Mouse (Mus musculus): ENCODE data around the gene Sik3.
A peak's percentile ranks its signal among the peaks of the same experiment; 100 is the strongest.

Sik3 gene

DNA sequence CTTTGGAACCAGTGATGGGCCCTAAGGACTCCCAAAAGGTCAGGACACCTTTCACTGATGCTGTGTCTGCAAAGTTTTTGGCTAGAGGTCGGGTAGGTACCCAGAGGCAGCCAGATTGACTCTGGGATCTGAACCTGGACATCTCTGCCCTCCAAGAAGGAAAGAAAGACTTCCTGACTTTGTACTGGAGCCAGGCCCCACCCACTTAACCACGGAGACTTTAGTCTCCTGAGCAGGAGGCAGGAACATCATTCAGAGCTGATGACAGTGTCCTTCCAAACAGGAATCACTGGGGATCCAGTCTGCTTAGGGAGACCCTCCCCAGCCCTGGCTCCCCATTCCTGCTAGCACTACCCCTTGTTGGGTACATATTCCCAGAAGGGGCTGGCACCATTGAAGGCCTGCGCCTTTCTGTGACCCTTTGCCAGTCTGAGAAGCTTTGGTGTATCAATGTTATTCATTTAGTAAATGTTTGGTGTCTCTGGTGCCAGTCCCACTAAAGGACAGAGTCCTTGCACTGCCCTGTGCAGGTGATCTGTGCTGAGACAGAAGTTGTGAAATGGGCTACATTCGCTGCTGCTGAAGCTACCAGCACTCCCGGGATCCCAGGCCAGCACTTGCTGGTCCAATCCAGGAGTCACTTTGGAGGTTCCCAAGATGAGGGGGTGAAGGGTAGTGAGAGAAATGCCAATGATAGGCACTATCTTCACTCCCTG lies 212.5 kb downstream of the Sik3 start:
- DNase-seq (ENCODE audit: low read depth, low spot score): no peak

DNA sequence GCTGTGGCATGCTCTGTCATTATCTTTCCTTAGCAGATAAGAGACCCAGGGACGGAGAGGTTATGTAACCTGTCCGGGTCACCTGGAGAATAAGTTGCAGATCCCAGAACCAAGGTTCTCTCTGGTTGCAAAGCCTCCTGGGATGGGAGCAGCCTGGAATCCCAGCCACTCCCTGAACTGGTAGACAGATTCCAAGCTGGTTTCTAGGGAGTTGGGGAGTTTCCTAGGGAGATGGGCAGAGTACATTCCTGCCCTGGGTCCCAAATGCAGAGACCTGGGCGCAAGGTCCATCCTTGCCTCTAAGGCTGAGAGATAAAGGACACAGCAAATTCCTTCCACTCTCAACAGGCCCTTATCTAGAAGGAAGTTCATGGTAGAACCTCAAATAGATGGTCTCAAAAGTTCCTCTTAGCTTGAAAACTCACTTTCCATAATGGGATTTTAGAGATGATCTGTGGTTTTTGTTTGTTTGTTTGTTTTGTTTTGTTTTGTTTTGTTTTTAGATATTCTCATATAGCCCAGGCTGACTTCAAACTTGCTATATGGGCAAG lies 214.5 kb downstream of the Sik3 start:
- no peak for DNase-seq (ENCODE audit: low read depth, low spot score)

DNA sequence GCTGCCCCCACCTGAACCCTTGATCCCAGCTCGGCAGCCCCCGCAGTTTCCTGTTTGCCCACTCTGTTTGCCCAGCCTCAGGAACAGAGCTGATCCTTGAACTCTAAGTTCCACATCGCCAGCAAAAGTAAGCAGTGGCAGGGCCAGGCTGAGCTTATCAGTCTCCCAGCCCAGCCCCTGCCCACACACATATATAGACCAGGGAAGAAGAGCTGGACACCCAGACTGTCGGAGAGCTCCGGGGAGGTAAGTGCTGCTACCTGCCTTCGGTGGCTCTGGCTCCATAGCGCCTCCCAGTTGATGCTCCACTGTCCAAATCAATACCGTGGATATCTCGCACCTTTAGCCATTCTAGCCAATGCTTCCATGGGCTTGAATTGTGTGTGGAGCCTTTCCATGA lies 215.9 kb downstream of the Sik3 start, which contains the start of gene Apoa1:
TSS of gene Apoa1 (plus strand) at position 90 of the 400 bp plus-strand sequence.
- no peak for DNase-seq (ENCODE audit: low read depth, low spot score)

DNA sequence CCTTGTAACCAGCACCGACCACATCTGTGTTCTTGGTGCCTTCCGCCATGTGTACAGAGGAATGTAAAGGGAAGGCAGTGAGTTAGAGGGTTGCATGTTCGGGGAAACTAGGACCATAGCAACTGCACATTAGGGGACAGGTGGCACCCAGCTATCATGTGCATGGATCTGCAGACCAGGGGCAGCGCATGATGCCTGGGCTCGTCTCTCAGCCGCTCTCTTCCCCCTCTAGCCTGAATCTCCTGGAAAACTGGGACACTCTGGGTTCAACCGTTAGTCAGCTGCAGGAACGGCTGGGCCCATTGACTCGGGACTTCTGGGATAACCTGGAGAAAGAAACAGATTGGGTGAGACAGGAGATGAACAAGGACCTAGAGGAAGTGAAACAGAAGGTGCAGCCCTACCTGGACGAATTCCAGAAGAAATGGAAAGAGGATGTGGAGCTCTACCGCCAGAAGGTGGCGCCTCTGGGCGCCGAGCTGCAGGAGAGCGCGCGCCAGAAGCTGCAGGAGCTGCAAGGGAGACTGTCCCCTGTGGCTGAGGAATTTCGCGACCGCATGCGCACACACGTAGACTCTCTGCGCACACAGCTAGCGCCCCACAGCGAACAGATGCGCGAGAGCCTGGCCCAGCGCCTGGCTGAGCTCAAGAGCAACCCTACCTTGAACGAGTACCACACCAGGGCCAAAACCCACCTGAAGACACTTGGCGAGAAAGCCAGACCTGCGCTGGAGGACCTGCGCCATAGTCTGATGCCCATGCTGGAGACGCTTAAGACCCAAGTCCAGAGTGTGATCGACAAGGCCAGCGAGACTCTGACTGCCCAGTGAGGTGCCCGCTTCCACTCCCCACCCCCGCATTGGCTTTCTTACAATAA lies 217.2 kb downstream of the Sik3 start:
- peak; percentile 57 for DNase-seq (ENCODE audit: low read depth, low spot score)

DNA sequence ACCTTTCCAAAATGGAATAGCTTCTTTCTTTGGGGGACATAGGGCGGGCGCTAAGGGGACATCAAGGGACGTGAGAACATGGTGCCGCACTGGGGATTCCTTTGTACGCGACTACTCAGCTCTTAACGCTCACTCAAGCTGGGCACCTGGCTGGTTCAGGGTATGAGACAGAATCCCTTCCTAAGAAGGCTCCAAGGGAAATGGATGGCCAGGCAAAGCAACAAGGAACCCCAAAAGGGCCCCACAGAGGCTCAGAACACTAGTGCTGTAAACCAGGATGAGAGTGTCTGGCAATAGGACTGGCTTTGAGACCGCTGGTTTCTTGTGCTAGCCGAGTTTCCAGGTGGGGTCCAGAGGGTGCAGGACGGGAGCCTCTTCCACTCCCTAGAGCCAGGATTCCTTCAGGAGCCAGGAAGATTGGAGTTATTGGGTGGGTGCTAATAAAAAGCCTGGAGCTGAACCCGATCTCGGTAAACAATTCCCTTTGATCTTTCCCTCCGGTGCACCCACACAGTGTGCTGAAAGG lies 217.9 kb downstream of the Sik3 start:
- no peak for DNase-seq (ENCODE audit: low read depth, low spot score)

DNA sequence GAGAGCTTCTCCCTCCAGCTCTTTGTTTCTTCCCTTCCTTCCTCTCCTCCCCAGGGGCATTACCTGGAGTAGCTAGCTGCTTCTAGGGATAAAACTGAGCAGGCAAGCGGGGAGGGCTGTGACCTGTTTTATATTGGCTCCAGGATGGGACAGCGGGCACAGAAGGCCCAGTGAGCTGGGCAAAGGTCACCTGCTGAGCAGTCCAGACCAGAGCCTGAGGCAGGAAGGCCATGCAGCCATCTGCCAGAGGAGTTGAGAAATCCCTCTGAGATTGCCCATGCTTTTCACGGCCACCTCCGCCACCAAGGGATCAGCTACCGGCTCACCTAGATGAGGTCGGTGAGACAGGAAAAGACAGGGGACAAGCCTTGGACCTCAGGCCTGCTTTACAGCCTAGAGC lies 222.6 kb downstream of the Sik3 start:
- DNase-seq (ENCODE audit: low read depth, low spot score): no peak

DNA sequence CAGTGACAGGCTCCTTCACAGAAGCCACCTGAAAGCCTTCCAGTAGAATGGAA lies 222.8 kb downstream of the Sik3 start, which contains the start of gene Apoc3:
TSS of gene Apoc3 (minus strand) at position 41 of the 53 bp plus-strand sequence.
- DNase-seq (ENCODE audit: low read depth, low spot score): no peak

DNA sequence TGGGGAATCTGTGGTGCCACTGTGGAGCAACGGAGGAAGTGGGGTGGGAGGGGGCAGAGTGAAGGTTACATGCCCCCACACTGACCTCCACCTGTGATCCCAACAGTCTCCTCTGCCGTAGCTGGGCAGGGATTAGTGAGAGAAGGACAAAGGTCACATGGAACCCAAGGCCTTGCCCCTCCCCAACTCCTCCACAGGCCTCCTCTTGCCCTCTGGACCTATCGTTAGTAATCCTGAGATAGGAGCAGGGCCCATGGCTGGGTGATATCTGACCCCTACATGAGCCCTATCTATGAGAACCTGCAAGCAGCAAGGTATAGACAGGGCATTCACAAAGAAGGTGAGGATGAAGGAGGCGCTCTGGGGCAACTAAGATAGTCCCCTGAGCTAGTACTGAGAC lies 223.0 kb downstream of the Sik3 start:
- DNase-seq (ENCODE audit: low read depth, low spot score): no peak

DNA sequence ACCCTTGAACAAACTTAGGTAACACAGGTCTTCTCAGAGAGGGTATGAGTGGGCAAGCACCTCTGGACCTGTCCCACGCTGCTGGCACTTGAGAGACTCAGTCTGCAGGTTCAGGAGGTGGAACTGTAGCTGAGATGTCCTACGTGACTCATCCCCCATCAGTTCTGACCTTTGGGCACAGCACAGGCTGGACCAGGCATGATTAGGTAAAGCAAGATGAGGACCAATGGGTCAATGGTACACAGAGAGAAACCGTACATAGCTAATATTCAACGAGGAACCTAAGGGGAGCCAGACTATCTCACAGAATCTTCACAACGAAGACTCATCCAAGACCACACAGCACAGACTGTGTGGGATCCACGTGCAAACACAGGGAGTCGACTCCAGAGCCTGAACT lies 226.2 kb downstream of the Sik3 start:
- DNase-seq (ENCODE audit: low read depth, low spot score): no peak

DNA sequence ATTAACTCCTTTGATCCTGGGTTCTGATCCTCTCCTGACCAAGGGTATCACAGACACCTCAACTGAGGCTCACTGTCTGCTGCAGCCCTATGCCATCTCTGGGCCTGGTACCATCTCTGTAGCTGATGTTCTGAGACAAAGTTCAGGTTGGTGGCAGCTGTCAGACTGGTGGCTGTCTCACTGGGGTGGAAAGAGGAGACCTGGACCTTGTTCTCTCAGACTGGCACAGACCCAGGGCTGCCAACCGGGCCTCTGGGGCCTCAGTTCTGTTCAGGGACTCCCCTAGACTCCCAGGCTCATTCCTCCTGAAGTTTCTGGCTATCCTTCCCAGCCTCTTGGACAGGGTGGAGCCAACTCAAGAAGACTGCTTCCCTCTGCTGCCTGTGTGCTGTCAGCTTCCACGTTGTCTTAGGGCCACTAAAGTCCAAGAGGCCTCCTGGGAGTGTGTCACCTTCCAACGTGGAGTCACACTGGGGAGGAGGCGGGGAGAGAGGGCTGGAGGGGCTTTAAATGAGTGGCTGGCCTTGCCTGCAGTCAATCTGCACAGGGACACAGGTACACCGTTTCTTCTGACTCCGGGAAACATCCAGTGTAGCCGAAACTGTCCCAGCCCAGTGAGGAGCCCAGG lies 228.0 kb downstream of the Sik3 start, which contains the start of gene Apoa4:
TSS of gene Apoa4 (plus strand) at position 171 of the 628 bp plus-strand sequence.
- no peak for DNase-seq (ENCODE audit: low read depth, low spot score)

DNA sequence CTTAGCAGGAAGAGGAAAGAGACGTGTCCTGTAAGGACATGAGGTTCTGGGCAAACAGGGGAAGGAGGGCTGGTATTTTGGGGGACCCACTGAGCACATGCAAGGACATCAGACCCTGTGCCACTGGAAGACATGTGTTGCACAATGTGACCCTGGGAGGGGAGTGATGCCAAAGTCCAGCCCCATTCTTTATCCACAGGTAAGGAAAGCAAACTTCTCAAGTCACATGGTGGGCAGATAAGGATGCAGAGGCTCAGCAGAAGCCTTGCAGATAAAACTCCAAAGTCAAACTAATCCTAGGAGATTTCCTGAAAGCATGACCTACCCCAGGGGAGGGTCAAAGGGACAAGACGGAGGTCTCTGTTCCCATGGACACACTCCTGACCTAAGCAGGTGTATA lies 229.2 kb downstream of the Sik3 start:
- no peak for DNase-seq (ENCODE audit: low read depth, low spot score)

DNA sequence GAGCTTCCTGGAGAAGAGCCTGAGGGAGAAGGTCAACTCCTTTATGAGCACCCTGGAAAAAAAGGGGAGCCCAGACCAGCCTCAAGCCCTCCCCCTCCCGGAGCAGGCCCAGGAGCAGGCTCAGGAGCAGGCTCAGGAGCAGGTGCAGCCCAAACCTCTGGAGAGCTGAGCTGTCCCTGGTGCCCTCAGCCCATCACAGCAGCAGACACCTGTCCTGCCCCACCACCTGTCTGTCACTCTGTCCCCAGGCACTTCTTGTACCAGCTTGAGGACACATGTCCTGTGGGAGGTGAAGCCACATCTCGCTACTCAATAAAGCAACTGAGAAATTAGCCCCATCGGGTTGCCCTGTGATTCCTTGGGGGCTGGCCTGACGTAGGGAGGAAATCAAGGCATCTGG lies 230.5 kb downstream of the Sik3 start:
- no peak for DNase-seq (ENCODE audit: low read depth, low spot score)

DNA sequence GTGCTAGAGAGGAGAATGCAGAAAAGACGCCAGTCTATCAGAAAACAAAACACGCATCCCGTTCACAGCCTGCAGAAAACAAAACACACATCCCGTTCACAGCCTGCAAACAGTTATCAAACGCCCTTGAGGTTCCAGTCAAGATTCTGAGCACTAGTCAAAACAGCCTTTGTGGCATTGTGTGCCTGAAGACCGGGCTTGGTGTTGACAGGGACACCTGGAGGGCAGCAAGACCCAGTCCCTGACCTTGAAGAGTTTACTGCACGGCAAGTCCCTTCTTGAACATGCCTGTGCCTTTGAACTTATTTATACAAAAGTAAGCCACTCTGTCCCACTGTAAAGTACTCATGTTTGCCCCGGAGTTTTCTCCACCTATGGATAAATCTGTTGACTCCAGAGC lies 231.0 kb downstream of the Sik3 start:
- DNase-seq (ENCODE audit: low read depth, low spot score): no peak

DNA sequence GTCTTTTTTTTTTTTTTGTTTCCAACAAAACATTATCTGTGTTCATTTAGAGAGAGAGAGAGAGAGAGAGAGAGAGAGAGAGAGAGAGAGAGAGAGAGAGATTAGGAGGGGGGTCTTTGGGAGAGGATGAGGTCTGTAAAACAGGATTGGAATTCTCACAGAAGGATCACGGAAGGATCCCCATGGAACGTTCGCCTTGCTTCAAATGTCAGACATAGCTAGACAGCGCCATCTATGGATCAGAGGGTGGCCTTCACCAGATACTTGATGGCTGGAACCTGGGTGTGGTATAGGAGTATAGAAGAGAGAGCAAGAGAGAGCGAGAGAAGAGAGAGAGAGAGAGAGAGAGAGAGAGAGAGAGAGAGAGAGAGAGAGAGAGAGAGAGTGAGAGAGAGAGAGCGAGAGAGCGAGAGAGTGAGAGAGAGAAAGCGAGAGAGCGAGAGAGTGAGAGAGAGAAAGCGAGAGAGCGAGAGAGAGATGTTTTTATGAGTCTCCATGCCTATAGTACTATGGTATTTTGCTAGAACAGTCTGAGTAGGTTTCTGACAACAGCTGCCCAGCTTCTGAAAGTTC lies 234.2 kb downstream of the Sik3 start:
- DNase-seq (ENCODE audit: low read depth, low spot score): peak; percentile 65

DNA sequence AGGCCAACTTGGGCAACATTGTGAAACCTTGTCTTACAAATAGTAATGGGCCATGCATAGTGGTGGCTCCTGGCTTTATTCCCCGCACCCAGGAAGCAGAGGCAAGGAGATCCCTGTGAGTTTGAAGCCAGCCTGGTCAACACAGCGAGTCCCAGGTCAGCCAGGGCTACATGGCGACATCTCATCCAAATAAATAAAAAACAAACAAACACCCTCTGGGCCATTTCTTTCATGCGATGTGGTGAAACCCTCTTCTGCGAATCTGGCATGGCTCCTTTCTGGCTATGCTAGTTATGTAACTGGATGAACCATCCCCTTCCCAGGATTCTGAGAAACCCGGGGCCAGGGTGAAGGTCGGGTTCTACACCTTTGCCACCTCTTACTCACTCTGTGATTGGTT lies 243.6 kb downstream of the Sik3 start:
- DNase-seq (ENCODE audit: low read depth, low spot score): no peak

DNA sequence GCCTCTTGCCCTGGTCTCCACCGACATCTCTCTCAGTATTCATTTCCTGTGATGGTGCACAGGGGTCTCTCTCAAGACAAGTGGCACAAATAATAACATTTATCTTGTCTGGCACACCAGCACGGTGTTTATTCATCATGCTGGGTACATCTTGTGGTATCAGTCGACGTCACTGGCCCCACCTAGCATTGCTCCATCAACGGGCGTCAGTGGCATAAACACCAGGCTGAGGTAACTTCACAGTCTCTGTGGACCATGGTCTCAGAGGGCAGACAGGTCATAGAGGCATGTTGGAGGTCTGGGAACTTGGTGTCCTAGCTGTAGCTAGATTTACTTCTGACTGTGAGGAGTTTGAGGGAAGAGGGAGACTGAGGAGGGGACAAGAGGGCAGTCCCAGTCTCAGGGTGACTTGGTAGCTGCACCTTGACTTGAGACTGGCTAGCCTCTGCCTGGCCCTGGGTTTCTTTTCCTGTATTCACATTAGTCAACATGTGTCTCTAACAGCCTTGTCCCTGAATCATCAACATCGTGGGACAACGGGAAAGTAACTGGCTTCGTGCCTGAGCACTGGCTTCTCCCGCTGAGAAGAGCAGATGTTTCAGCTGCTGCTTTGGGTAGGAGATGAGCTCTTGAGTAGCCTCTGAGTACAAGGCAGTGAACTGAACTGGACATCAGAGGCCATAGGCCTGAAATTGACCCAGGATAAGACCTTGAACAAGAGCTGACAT lies 244.2 kb downstream of the Sik3 start:
- no peak for DNase-seq (ENCODE audit: low read depth, low spot score)

DNA sequence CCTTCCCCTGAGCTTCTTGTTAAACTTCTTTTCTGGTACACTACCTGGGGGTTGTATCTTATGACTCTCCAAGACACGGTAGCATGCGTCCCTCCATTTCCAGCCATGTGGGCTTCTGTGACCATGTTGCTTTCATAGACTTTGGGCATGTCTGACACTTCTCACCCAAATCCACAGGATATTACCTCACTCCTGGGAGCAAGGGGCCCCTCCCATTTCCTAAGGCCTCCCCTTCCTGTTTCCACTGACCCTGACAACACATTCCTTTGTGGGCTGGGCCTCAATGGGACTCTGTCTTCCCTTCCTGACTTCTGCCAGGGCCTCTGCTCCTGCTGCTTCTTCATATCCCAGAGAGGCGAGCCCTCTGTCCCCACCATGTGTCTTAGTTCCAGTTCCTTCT lies 244.9 kb downstream of the Sik3 start:
- no peak for DNase-seq (ENCODE audit: low read depth, low spot score)

DNA sequence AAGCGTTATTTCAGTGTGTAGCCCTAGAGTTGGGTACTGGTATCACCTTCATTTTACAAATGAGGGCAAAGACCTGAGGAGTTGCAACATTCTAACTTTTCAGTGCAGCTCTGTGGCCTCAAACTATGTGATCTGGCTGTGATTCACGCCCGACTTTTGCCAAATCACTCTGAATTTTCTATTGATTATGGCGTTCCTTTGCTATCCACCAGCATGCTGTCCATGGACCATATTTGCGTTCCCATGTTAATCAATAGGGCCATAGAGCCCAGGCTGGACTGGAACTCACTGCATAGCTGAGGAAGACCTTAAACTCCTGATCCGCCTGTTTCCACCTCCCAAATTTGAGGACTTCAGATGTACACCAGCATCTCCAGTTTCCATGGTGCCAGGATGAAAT lies 246.5 kb downstream of the Sik3 start:
- DNase-seq (ENCODE audit: low read depth, low spot score): no peak

DNA sequence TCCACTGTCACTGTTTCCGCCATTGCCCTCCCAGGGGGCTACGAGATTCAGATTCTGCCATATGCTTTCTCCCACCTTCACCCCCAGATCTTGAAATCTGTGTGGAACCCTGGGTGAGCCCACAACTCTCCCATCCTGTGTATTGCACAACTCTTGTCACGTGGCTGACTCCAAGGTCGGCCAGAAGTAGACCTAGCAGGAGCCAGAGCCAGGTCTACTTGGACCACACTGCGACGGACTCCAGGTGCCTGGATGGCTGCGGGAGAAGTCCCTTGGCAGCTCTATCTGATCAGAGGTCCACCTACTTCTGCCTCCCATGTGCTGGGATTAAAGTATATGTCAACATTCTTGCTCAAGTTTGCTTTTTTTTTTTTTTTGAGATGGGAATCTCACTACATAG lies 248.5 kb downstream of the Sik3 start:
- no peak for DNase-seq (ENCODE audit: low read depth, low spot score)

DNA sequence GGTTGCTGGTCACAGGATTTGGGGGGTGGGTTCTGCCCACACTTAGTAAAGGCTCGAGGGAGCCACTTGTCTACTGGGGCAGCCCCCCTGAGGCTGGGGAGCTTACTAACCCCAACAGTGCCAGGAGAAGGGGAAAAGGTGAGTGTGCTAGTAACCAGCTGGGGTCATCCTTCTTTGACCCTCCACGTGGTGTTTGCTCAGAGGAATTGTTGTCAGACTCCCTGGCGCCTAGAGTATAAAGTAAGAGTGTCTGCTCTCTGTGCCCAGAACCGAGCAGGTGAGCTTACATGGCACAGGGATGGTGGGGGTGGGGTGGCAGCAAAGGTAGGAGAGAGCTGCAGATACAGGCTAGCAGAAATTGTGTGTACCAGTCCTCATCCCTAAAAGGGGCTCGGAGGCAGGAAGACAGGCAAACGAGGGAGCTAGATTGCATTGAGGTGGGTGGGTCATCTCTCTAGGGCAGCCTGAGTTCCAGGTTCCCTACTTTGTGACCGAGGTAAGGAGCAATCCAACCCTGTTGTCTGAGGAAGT lies 255.8 kb downstream of the Sik3 start, which contains the start of gene Apoa5:
TSS of gene Apoa5 (plus strand) at position 291 of the 531 bp plus-strand sequence.
- no peak for DNase-seq (ENCODE audit: low read depth, low spot score)

DNA sequence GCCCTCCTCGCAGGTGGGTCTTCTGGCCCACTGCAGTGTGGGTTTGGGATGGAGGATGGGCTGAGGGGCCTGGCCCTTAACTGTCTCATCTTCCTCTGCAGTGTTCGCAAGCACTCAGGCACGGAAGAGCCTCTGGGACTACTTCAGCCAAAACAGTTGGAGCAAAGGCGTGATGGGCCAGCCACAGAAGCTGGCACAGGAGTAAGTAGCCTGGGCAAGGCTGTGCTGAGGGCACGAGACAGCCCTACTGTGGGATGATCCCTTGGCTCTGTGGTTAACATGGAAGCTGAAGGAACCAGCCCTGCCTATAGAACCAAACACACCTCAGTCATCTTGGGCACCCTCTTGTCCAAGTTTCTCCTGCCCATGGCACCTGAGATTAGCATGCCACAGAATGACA lies 256.5 kb downstream of the Sik3 start:
- no peak for DNase-seq (ENCODE audit: low read depth, low spot score)
